Mouse (Mus musculus): Measurements from ENCODE around the gene Dnajb2.

Dnajb2 gene

DNA sequence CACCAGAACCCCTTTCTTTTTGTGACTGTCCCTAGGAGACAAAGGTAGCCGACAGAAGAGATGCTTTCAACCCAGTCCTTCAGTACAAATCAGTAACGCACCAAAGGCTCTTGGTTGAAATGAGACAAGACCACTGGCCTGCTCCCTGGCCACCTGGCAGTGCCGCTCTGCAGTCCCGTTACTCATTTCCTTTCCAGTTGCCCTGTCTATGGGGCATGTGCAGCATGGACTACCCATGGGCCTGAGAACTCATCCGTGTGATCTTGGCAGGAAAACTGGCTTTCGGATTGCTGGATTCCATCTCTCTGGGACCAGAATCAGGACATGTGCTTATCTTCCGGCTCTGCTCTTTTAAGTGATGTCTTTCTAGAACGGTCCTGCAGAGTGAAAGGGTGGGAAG is 55.1 kb downstream of the Dnajb2 start:
- no peak for DNase-seq (ENCODE audit: extremely low spot score, low read depth, low spot score)

DNA sequence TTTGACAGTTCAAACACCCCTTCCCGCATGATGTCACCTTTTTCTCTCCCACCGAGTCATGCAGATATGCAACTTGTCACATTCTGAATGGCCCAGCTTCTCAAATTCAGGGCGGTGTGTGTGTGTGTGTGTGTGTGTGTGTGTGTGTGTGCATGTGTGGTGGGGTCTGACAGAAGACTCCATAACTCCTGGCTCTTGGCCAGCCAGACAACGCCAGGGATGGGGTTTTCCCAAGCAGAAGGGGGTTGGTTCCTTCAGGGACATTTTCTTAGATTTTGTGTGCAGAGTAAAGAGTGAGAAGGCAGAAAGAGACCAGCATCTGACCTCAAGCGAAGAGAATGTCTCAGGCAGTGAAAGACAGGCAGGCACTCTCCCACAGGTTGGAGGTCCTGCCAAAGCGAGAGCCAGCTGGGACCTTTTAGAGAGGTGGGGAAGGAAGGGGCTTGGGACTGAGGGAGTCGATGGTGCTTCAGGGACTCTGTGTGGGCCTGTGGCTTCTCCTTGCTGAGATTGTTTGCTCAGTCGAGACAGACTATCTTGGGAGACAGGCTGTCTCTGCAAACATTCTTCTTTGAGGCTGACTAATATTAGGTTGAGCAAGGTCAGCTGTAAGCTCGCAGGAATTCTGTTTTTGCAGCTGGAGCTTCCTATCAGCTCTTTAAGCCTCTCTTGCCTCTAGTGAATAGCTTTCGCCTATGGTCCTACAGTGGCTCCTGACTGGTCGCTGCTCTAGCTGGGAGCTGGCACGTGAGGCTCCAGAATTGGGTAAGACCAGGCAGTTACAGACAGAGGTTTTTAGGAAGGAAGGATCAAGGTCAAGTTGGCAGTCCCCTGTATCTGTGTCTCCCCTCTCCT is 56.5 kb downstream of the Dnajb2 start:
- no peak for DNase-seq (ENCODE audit: extremely low spot score, low read depth, low spot score)

DNA sequence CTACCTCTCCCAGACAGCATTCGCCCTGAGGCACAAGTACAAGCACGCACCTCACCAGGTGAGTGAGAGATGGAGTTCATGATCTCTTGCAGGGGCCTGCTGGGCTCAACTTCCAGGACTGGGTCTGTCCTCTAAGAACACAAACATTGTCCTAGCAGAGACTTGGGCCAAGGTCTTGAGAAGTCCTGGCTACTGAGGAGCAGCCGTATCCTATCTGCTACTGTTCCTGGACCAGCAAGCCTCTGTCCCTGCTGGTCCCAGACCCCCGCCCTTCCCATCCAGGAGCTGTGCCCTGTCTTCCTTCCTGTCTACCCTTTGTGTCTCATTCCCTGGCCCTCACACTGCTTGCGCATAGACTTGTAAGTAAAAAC is 57.1 kb downstream of the Dnajb2 start:
- DNase-seq (ENCODE audit: extremely low spot score, low read depth, low spot score), result no peak

DNA sequence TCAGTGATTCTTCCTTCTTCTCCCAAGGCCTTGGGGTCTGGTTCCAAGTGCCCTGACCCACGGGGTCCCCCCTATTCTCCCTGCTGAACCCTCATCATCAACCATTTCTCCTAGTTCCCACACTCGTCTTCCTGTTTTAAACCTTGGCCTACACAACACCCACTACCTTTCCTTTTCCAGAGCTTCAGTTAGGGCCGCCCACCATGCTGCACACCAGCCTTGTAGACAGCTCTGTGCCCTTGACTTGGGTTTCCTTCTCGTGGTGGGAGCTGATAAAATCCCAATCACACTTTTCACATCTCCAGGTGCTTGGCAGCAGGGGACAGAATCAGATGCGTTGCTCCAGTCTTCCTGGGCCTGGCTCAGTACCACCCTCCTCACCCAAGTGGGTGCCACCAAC is 58.1 kb downstream of the Dnajb2 start:
- no peak for DNase-seq (ENCODE audit: extremely low spot score, low read depth, low spot score)

All from hindlimb bud, embryonic 11.5 days (tissue).